Mouse (Mus musculus): ENCODE data around the gene Olfr521.

GRCm38 (mm10) chr7:99799118-99799517, 35.8 kb downstream of the Olfr521 start:
- TF ChIP-seq GATA1 (IDR thresholded peaks at IDR 0.05; ENCODE audit: low read length) (no peak), TAL1 (IDR thresholded peaks at IDR 0.05; ENCODE audit: low read length) (no peak)
